Mouse (Mus musculus): ENCODE data around the gene Gm49510. TPM values are rescaled to one million over a fixed set of nuclear protein-coding genes. Genes with fewer than 3 reads are reported as not detected.

The Gm49510 gene
- total and polyA plus RNA-seq, 3 experiments: 0.12 to 0.25 TPM; not detected in 1

- Histone ChIP-seq H3K36me3 (replicated peaks in 1 of 2; ENCODE audit: control insufficient read depth in 1 of 2, insufficient read depth in 1 of 2, low read length in 1 of 2) (no peaks in the 10 kb centered on the region), H3K4me2 (ENCODE audit: insufficient read depth, low read depth, poor library complexity, severe bottlenecking) (no peak overlapping the region), H3K4me1 (ENCODE audit: control insufficient read depth in 1 of 2, insufficient read depth in 2 of 2) (peaks cover 2 to 3% of the 10 kb centered on the region in 2 experiments; a peak in 2 of 4 replicates), H3K27ac (ENCODE audit: insufficient read depth, low read depth) (no peak overlapping the region), H3K27me3 (replicated peaks) (peaks cover 85% of the 10 kb centered on the region), H3K4me3 (replicated peaks in 1 of 3; ENCODE audit: low read depth in 2 of 3, low read length in 2 of 3, poor library complexity in 1 of 3) (no peak overlapping the region), H3K9me3 (replicated peaks; ENCODE audit: low read length) (no peaks in the 10 kb centered on the region), H3K79me2 (replicated peaks; ENCODE audit: control insufficient read depth, extremely low read depth, insufficient read depth, poor library complexity, severe bottlenecking) (no peaks in the 10 kb centered on the region), H3K9ac (ENCODE audit: insufficient read depth, low read depth) (no peak overlapping the region)
- in situ Hi-C loops (cut with MboI; ENCODE audit: low pct_ligation_motif_present, low pct_unique_long_range_greater_than_20kb, low sequenced_read_pairs): no loop called here
- no peak for DNase-seq (ENCODE audit: extremely low read depth)
- dilution Hi-C loops (cut with MboI; ENCODE audit: extremely low pct_ligation_motif_present, extremely low pct_unique_long_range_greater_than_20kb, low sequenced_read_pairs): no loop called here
- TF ChIP-seq USF2 (conservative IDR thresholded peaks at IDR 0.05; ENCODE audit: low read depth, low read length) (no peak), ZMIZ1 (IDR thresholded peaks at IDR 0.05; ENCODE audit: low read depth, low read length) (no peak), SIN3A (IDR thresholded peaks at IDR 0.05; ENCODE audit: low read length) (no peak), MXI1 (IDR thresholded peaks at IDR 0.05; ENCODE audit: low read depth, low read length) (no peak), ETS1 (conservative IDR thresholded peaks at IDR 0.05; ENCODE audit: low read depth, low read length) (no peak), SMC3 (IDR thresholded peaks at IDR 0.05; ENCODE audit: low read depth, low read length) (no peak), JUND (conservative IDR thresholded peaks at IDR 0.05; ENCODE audit: low read depth, low read length) (no peak), IRF4 (IDR thresholded peaks at IDR 0.05; ENCODE audit: low read depth, low read length) (no peak), NRF1 (IDR thresholded peaks at IDR 0.05; ENCODE audit: low read depth, low read length) (no peak), MEF2A (IDR thresholded peaks at IDR 0.05; ENCODE audit: borderline replicate concordance, low read depth, low read length) (no peak)
Observed at GRCm38 (mm10) chr15:78859311-78859710, 40.2 kb upstream of the Gm49510 start.

GRCm38 (mm10) chr15:78859714-78860113 is 39.8 kb upstream of the Gm49510 start:
- Histone ChIP-seq H3K9me3 (replicated peaks; ENCODE audit: low read length) (no peaks in the 10 kb centered on the region), H3K9ac (ENCODE audit: insufficient read depth, low read depth) (no peak overlapping the region), H3K79me2 (replicated peaks; ENCODE audit: control insufficient read depth, extremely low read depth, insufficient read depth, poor library complexity, severe bottlenecking) (no peaks in the 10 kb centered on the region), H3K27me3 (replicated peaks) (peaks cover 86% of the 10 kb centered on the region), H3K36me3 (replicated peaks in 1 of 2; ENCODE audit: control insufficient read depth in 1 of 2, insufficient read depth in 1 of 2, low read length in 1 of 2) (no peaks in the 10 kb centered on the region), H3K4me3 (replicated peaks in 1 of 3; ENCODE audit: low read depth in 2 of 3, low read length in 2 of 3, poor library complexity in 1 of 3) (no peak overlapping the region), H3K4me1 (ENCODE audit: control insufficient read depth in 1 of 2, insufficient read depth in 2 of 2) (peaks cover 2 to 3% of the 10 kb centered on the region in 2 experiments; a peak in 2 of 4 replicates), H3K4me2 (ENCODE audit: insufficient read depth, low read depth, poor library complexity, severe bottlenecking) (no peak overlapping the region), H3K27ac (ENCODE audit: insufficient read depth, low read depth) (no peak overlapping the region)
- DNase-seq (ENCODE audit: extremely low read depth): no peak
- dilution Hi-C loops (cut with MboI; ENCODE audit: extremely low pct_ligation_motif_present, extremely low pct_unique_long_range_greater_than_20kb, low sequenced_read_pairs) (no loop called here), in situ Hi-C loops (cut with MboI; ENCODE audit: low pct_ligation_motif_present, low pct_unique_long_range_greater_than_20kb, low sequenced_read_pairs) (no loop called here)
- TF ChIP-seq JUND (conservative IDR thresholded peaks at IDR 0.05; ENCODE audit: low read depth, low read length): no peak

GRCm38 (mm10) chr15:78862280-78862679 is 37.2 kb upstream of the Gm49510 start:
- Histone ChIP-seq H3K9ac (ENCODE audit: insufficient read depth, low read depth) (no peak overlapping the region), H3K79me2 (replicated peaks; ENCODE audit: control insufficient read depth, extremely low read depth, insufficient read depth, poor library complexity, severe bottlenecking) (no peaks in the 10 kb centered on the region), H3K9me3 (replicated peaks; ENCODE audit: low read length) (no peaks in the 10 kb centered on the region), H3K36me3 (replicated peaks in 1 of 2; ENCODE audit: control insufficient read depth in 1 of 2, insufficient read depth in 1 of 2, low read length in 1 of 2) (no peaks in the 10 kb centered on the region), H3K4me1 (ENCODE audit: control insufficient read depth in 1 of 2, insufficient read depth in 2 of 2) (peaks cover 2 to 3% of the 10 kb centered on the region in 2 experiments; a peak in 2 of 4 replicates), H3K4me3 (replicated peaks in 1 of 3; ENCODE audit: low read depth in 2 of 3, low read length in 2 of 3, poor library complexity in 1 of 3) (no peak overlapping the region), H3K27me3 (replicated peaks) (peaks cover 88% of the 10 kb centered on the region), H3K27ac (ENCODE audit: insufficient read depth, low read depth) (no peak overlapping the region), H3K4me2 (ENCODE audit: insufficient read depth, low read depth, poor library complexity, severe bottlenecking) (no peak overlapping the region)
- no peak for TF ChIP-seq JUN (IDR thresholded peaks at IDR 0.05; ENCODE audit: insufficient read depth, low read depth, low read length)
- TF ChIP-seq JUND (conservative IDR thresholded peaks at IDR 0.05; ENCODE audit: low read depth, low read length): no peak
- TF ChIP-seq TCF12 (IDR thresholded peaks at IDR 0.05; ENCODE audit: low read depth, low read length): no peak
- TF ChIP-seq PAX5 (IDR thresholded peaks at IDR 0.05; ENCODE audit: low read length): no peak
- TF ChIP-seq ELF1 (IDR thresholded peaks at IDR 0.05; ENCODE audit: low read depth, low read length): no peak
- no peak for TF ChIP-seq GABPA (IDR thresholded peaks at IDR 0.05; ENCODE audit: insufficient replicate concordance, low read depth, low read length)
- no peak for TF ChIP-seq ETS1 (conservative IDR thresholded peaks at IDR 0.05; ENCODE audit: low read depth, low read length)
- TF ChIP-seq MXI1 (IDR thresholded peaks at IDR 0.05; ENCODE audit: low read depth, low read length): no peak
- no peak for TF ChIP-seq MEF2A (IDR thresholded peaks at IDR 0.05; ENCODE audit: borderline replicate concordance, low read depth, low read length)
- TF ChIP-seq CHD1 (IDR thresholded peaks at IDR 0.05; ENCODE audit: low read depth, low read length): no peak
- TF ChIP-seq USF1 (IDR thresholded peaks at IDR 0.05; ENCODE audit: low read depth, low read length): no peak
- no peak for TF ChIP-seq MYC (IDR thresholded peaks at IDR 0.05; ENCODE audit: low read depth, low read length)
- TF ChIP-seq USF2 (conservative IDR thresholded peaks at IDR 0.05; ENCODE audit: low read depth, low read length): no peak
- TF ChIP-seq RCOR1 (conservative IDR thresholded peaks at IDR 0.05; ENCODE audit: low read depth, low read length): no peak
- TF ChIP-seq BHLHE40 (IDR thresholded peaks at IDR 0.05; ENCODE audit: low read depth, low read length): no peak
- no peak for TF ChIP-seq KAT2A (IDR thresholded peaks at IDR 0.05; ENCODE audit: insufficient replicate concordance, low read length)
- no peak for TF ChIP-seq NRF1 (IDR thresholded peaks at IDR 0.05; ENCODE audit: low read depth, low read length)
- TF ChIP-seq TBP (conservative IDR thresholded peaks at IDR 0.05; ENCODE audit: low read depth, low read length): no peak
- TF ChIP-seq E2F4 (IDR thresholded peaks at IDR 0.05; ENCODE audit: insufficient replicate concordance, low read depth, low read length): no peak
- TF ChIP-seq SIN3A (IDR thresholded peaks at IDR 0.05; ENCODE audit: low read length): no peak
- DNase-seq (ENCODE audit: extremely low read depth): no peak
- in situ Hi-C loops (cut with MboI; ENCODE audit: low pct_ligation_motif_present, low pct_unique_long_range_greater_than_20kb, low sequenced_read_pairs): no loop called here
- dilution Hi-C loops (cut with MboI; ENCODE audit: extremely low pct_ligation_motif_present, extremely low pct_unique_long_range_greater_than_20kb, low sequenced_read_pairs): no loop called here
